Mouse (Mus musculus) hindbrain, embryonic 11.5 days (tissue): Measurements from ENCODE around the gene Tomm5. TPM values are rescaled to one million over a fixed set of nuclear protein-coding genes. Genes with fewer than 3 reads are reported as not detected.

Source experiments
- ATAC-seq: fragments of 200-750 bp; cut with Nextera tagmentation; 2 replicates; pipeline ENCODE4 v1.8.0; 2017; ENCODE audit warnings: mild to moderate bottlenecking, moderate TSS enrichment, moderate library complexity; ENCODE audit not compliant: low FRiP score
- DNase-seq: peaks from one replicate; pipeline ENCODE4 v3.0.0-alpha.2; 2015; ENCODE audit warnings: low spot score
- H3K27ac ChIP-seq: fragments of 300-500 bp; sonication (generic); 2 replicates; pipeline ENCODE4 v1.5.1; 2014; ENCODE audit warnings: mild to moderate bottlenecking, low read depth, low read length
- H3K27me3 ChIP-seq: fragments of 300-500 bp; sonication (generic); 2 replicates; pipeline ENCODE4 v1.6.1; 2014; ENCODE audit warnings: mild to moderate bottlenecking, low read length, moderate library complexity, mixed read lengths; ENCODE audit not compliant: control insufficient read depth, insufficient read depth
- H3K36me3 ChIP-seq: fragments of 300-500 bp; sonication (generic); 2 replicates; pipeline ENCODE4 v1.6.1; 2014; ENCODE audit warnings: mild to moderate bottlenecking, low read length, moderate library complexity, mixed read lengths; ENCODE audit not compliant: control insufficient read depth, insufficient read depth
- H3K4me1 ChIP-seq: fragments of 300-500 bp; sonication (generic); replicated peaks from 2 replicates; pipeline ENCODE4 v1.6.1; 2014; ENCODE audit warnings: low read length, mixed read lengths; ENCODE audit not compliant: control insufficient read depth, insufficient read depth
- H3K4me2 ChIP-seq: fragments of 300-500 bp; sonication (generic); replicated peaks from 2 replicates; pipeline ENCODE4 v1.6.1; 2014; ENCODE audit warnings: mild to moderate bottlenecking, low read depth, low read length
- H3K4me3 ChIP-seq: fragments of 300-500 bp; sonication (generic); 2 replicates; pipeline ENCODE4 v1.5.1; 2014; ENCODE audit warnings: low read depth, low read length
- H3K9ac ChIP-seq: fragments of 300-500 bp; sonication (generic); 2 replicates; pipeline ENCODE4 v1.6.1; 2014; ENCODE audit warnings: low read depth, low read length
- H3K9me3 ChIP-seq: fragments of 300-500 bp; sonication (generic); 2 replicates; pipeline ENCODE4 v1.6.1; 2016; ENCODE audit warnings: low read length; ENCODE audit not compliant: control insufficient read depth
- WGBS: fragments of 180-500 bp; shearing (Covaris S2); extraction: QIAGEN DNeasy Blood & Tissue Kit; methylation state at CpG from one replicate; pipeline ENCODE4 v1.1.7; 2014; 5-methylcytosine and 5-hydroxymethylcytosine counted together
- polyA plus RNA-seq: library from polyadenylated mRNA; unstranded; fragments of >200 nt; fragmentation: Nextera tagmentation; extraction: Ambion mirVana; gene quantifications from 2 replicates; pipeline ENCODE4 v1.2.1, GENCODE M21; 2014

Tomm5 gene
- 166 and 180 TPM in 2 replicates for polyA plus RNA-seq

GRCm38 (mm10) chr4:45107601-45108277 lies at the start of gene Tomm5:
Gene Tomm5 (minus strand): TSS chr4:45108114.
- no peak within 1 kb of the TSS for H3K27ac ChIP-seq
- DNase-seq = peak; percentile 89
- peak within 1 kb of the TSS; percentile 73 for H3K9ac ChIP-seq
- no peaks in the 10 kb centered on the region for H3K9me3 ChIP-seq
- peak within 1 kb of the TSS; percentile 80 for H3K4me2 ChIP-seq
- H3K36me3 ChIP-seq = no peaks in the 10 kb centered on the region
- no peaks in the 10 kb centered on the region for H3K27me3 ChIP-seq
- 0 out of 2 replicates have a peak, but pooled peaks cover 4% of the 10 kb centered on the region for H3K4me1 ChIP-seq
- ATAC-seq = peak; percentile 92
- whole genome bisulfite sequencing = under 1% methylated on average over 39 of the region's 39 CpGs
- H3K4me3 ChIP-seq = peak within 1 kb of the TSS; percentile 89

DNA sequence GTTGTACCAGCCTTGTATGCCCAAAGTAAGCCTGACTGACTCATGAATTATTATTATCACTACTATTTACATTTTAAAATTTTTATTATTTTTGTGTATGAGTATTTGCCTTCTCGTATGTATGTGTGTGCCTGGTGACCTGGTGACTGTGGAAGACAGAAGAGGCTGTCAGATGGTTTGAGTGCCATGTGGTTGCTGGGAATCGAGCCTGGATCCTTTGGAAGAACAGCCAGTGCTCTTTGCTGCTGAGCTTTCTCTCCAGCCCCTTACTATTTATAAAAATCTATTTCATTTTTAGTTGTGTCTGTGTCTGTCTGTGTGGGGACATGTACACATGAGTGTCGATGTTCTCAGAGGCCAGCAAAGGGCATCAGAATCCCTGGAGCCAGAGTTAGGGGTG lies 48.5 kb upstream of the Tomm5 start:
- 85% methylated on average over 3 of the region's 3 CpGs for WGBS

GRCm38 (mm10) chr4:45143005-45143404 lies 35.1 kb upstream of the Tomm5 start:
- peak; percentile 12 for DNase-seq
- H3K4me1 ChIP-seq = no peaks in the 10 kb centered on the region

More for the DNA sequence above, 48.5 kb upstream of the Tomm5 start:
- Histone ChIP-seq H3K4me2 (no peak overlapping the region), H3K36me3 (no peaks in the 10 kb centered on the region), H3K4me1 (no peaks in the 10 kb centered on the region), H3K4me3 (no peak overlapping the region), H3K27me3 (no peaks in the 10 kb centered on the region), H3K27ac (no peak overlapping the region), H3K9ac (no peak overlapping the region), H3K9me3 (no peaks in the 10 kb centered on the region)
- ATAC-seq = no peak
- no peak for DNase-seq

DNA sequence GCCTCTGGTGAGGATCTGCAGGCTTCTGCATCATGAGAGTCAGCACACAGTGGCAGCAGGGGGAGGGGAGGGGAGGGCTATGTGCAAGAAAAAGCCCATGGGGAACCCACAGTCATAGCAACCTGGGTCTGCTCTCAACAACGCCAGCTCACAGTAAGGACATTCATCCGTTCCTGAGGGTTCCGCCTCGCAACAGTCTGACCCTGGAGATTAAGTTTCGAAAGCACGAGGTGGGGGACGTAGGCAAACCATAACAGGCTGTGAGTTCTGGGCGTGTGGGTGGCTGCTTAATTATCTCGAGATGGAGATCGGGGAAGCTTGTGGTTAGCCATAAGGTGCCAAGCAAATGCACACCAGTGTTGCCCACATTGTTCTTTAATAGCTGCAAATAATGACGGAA lies 34.5 kb upstream of the Tomm5 start:
- ATAC-seq (no peak), DNase-seq (peak; percentile 24)
- Histone ChIP-seq H3K27ac (no peak overlapping the region), H3K4me3 (no peak overlapping the region), H3K27me3 (no peaks in the 10 kb centered on the region), H3K36me3 (no peaks in the 10 kb centered on the region), H3K4me2 (no peak overlapping the region), H3K9me3 (no peaks in the 10 kb centered on the region), H3K9ac (no peak overlapping the region), H3K4me1 (no peaks in the 10 kb centered on the region)
- WGBS = 51% methylated on average over 11 of the region's 11 CpGs

More at GRCm38 (mm10) chr4:45143005-45143404, 35.1 kb upstream of the Tomm5 start:
- Histone ChIP-seq H3K27me3 (no peaks in the 10 kb centered on the region), H3K36me3 (no peaks in the 10 kb centered on the region), H3K9ac (no peak overlapping the region), H3K27ac (no peak overlapping the region), H3K4me2 (no peak overlapping the region), H3K9me3 (no peaks in the 10 kb centered on the region), H3K4me3 (no peak overlapping the region)
- no peak for ATAC-seq
- 79% methylated on average over 8 of the region's 8 CpGs for WGBS

- no peak overlapping the region for H3K9ac ChIP-seq
- no peaks in the 10 kb centered on the region for H3K36me3 ChIP-seq
- no peaks in the 10 kb centered on the region for H3K9me3 ChIP-seq
- WGBS = 85% methylated on average over 5 of the region's 5 CpGs
- no peak overlapping the region for H3K4me3 ChIP-seq
- DNase-seq = no peak
- H3K27ac ChIP-seq = no peak overlapping the region
- no peaks in the 10 kb centered on the region for H3K4me1 ChIP-seq
- ATAC-seq = no peak
- H3K4me2 ChIP-seq = no peak overlapping the region
- H3K27me3 ChIP-seq = no peaks in the 10 kb centered on the region
Observed at GRCm38 (mm10) chr4:45141835-45142234, 33.9 kb upstream of the Tomm5 start.

GRCm38 (mm10) chr4:45137636-45138035 lies 29.7 kb upstream of the Tomm5 start:
- no peaks in the 10 kb centered on the region for H3K36me3 ChIP-seq
- no peak overlapping the region for H3K9ac ChIP-seq
- H3K4me2 ChIP-seq = no peak overlapping the region
- no peak for ATAC-seq
- H3K4me3 ChIP-seq = no peak overlapping the region
- 75% methylated on average over 4 of the region's 4 CpGs for WGBS
- no peak overlapping the region for H3K27ac ChIP-seq
- DNase-seq = no peak
- H3K27me3 ChIP-seq = no peaks in the 10 kb centered on the region
- no peaks in the 10 kb centered on the region for H3K9me3 ChIP-seq
- no peaks in the 10 kb centered on the region for H3K4me1 ChIP-seq

- Histone ChIP-seq H3K4me1 (no peaks in the 10 kb centered on the region), H3K9ac (no peak overlapping the region), H3K27me3 (no peaks in the 10 kb centered on the region), H3K36me3 (no peaks in the 10 kb centered on the region), H3K4me3 (no peak overlapping the region), H3K9me3 (no peaks in the 10 kb centered on the region), H3K4me2 (no peak overlapping the region), H3K27ac (no peak overlapping the region)
- ATAC-seq (no peak), DNase-seq (no peak)
- WGBS = 76% methylated on average over 8 of the region's 8 CpGs
Observed at GRCm38 (mm10) chr4:45134471-45134870, 26.6 kb upstream of the Tomm5 start.

- 74% methylated on average over 4 of the region's 4 CpGs for WGBS
Observed at GRCm38 (mm10) chr4:45131021-45131420, 23.1 kb upstream of the Tomm5 start.

GRCm38 (mm10) chr4:45121311-45121710 lies 13.4 kb upstream of the Tomm5 start:
- Histone ChIP-seq H3K4me3 (no peak overlapping the region), H3K9ac (no peak overlapping the region), H3K27me3 (no peaks in the 10 kb centered on the region; the same call in 1 of the 2 replicates), H3K36me3 (no peaks in the 10 kb centered on the region), H3K9me3 (no peaks in the 10 kb centered on the region), H3K4me1 (no peaks in the 10 kb centered on the region), H3K4me2 (no peak overlapping the region), H3K27ac (no peak overlapping the region)
- no peak for ATAC-seq
- WGBS = 89% methylated on average over 11 of the region's 11 CpGs
- no peak for DNase-seq

More at GRCm38 (mm10) chr4:45131021-45131420, 23.1 kb upstream of the Tomm5 start:
- Histone ChIP-seq H3K9me3 (no peaks in the 10 kb centered on the region), H3K36me3 (no peaks in the 10 kb centered on the region), H3K27ac (no peak overlapping the region), H3K4me3 (no peak overlapping the region), H3K9ac (no peak overlapping the region), H3K4me1 (no peaks in the 10 kb centered on the region), H3K27me3 (no peaks in the 10 kb centered on the region), H3K4me2 (no peak overlapping the region)
- DNase-seq (no peak), ATAC-seq (no peak)
